Mouse (Mus musculus) G1E (cell line): ENCODE results near the gene Gcnt7. TPM values are rescaled to one million over a fixed set of nuclear protein-coding genes. Genes with fewer than 3 reads are reported as not detected.

Source experiments
- ATAC-seq: 2 replicates; pipeline ENCODE4 v1.8.0; 2016; ENCODE audit warnings: mild to moderate bottlenecking; ENCODE audit not compliant: insufficient number of reproducible peaks, poor library complexity, low FRiP score, severe bottlenecking; ENCODE audit errors: extremely low read depth
- DNase-seq: peaks from one replicate; pipeline ENCODE4 v3.0.0; 2012; ENCODE audit warnings: low spot score
- H3K27me3 ChIP-seq: 2 replicates; pipeline ENCODE4 v1.6.1; 2012; ENCODE audit warnings: mild to moderate bottlenecking, low read length, inconsistent platforms; ENCODE audit not compliant: insufficient read depth
- H3K36me3 ChIP-seq: replicated peaks from 2 replicates; pipeline ENCODE3; 2012; ENCODE audit warnings: mild to moderate bottlenecking, inconsistent platforms
- H3K4me1 ChIP-seq: 2 replicates; pipeline ENCODE4 v1.6.1; 2012; ENCODE audit warnings: low read depth, low read length, inconsistent platforms, mixed read lengths; ENCODE audit not compliant: insufficient read depth
- H3K4me3 ChIP-seq: 2 replicates; pipeline ENCODE4 v1.5.1; 2012; ENCODE audit warnings: low read depth, mild to moderate bottlenecking, inconsistent platforms, low read length, moderate library complexity, mixed read lengths
- H3K9me3 ChIP-seq: replicated peaks from 2 replicates; pipeline ENCODE4 v1.6.1; 2012; ENCODE audit warnings: inconsistent platforms
- CTCF ChIP-seq: IDR thresholded peaks from 2 replicates; pipeline ENCODE4 v1.5.1; 2012; ENCODE audit warnings: low read depth, low read length, inconsistent platforms, mixed read lengths
- GATA1 ChIP-seq: IDR thresholded peaks from 2 replicates; pipeline ENCODE4 v1.6.1; 2012; ENCODE audit warnings: borderline replicate concordance, low read length, inconsistent platforms, mixed read lengths
- GATA2 ChIP-seq: IDR thresholded peaks from 2 replicates; pipeline ENCODE4 v1.6.1; 2012; ENCODE audit warnings: low read depth, low read length, inconsistent platforms, borderline replicate concordance
- POLR2AphosphoS5 ChIP-seq: IDR thresholded peaks from 2 replicates; pipeline ENCODE4 v1.6.1; 2012; ENCODE audit warnings: low read depth, low read length, inconsistent platforms; ENCODE audit not compliant: insufficient replicate concordance
- TAL1 ChIP-seq: conservative IDR thresholded peaks from 2 replicates; pipeline ENCODE4 v1.6.1; 2012; ENCODE audit warnings: low read depth, low read length, inconsistent platforms, mixed read lengths
- polyA plus RNA-seq: library from polyadenylated mRNA; stranded (reverse); fragments of >175 nt; gene quantifications from 2 replicates; pipeline ENCODE4 v1.2.3, GENCODE M21; 2012
- total RNA-seq, 2 experiments: library from RNA; stranded (forward) in 1 of 2; stranded (reverse) in 1 of 2; fragments of 200-1000 nt in 1 of 2; fragments of >200 nt in 1 of 2; fragmentation: Nextera tagmentation in 1 of 2; gene quantifications; 2 replicates each; pipeline ENCODE4 v1.2.3; 2014 to 2017

Gcnt7 gene
- total and polyA plus RNA-seq, 3 experiments: 0.22 TPM; not detected in 2

GRCm38 (mm10) chr2:172467206-172467605 lies 8.8 kb upstream of the Gcnt7 start:
- ATAC-seq: no peak
- TF ChIP-seq GATA2 (no peak), POLR2AphosphoS5 (no peak), GATA1 (no peak), TAL1 (no peak), CTCF (no peak)
- DNase-seq: no peak
- Histone ChIP-seq H3K27me3 (no peaks in the 10 kb centered on the region), H3K9me3 (no peaks in the 10 kb centered on the region), H3K4me3 (no peak overlapping the region), H3K36me3 (peaks cover 89% of the 10 kb centered on the region), H3K4me1 (no peaks in the 10 kb centered on the region)

GRCm38 (mm10) chr2:172466427-172467132 lies 8.2 kb upstream of the Gcnt7 start:
- H3K9me3 ChIP-seq: no peaks in the 10 kb centered on the region
- no peaks in the 10 kb centered on the region for H3K27me3 ChIP-seq
- ATAC-seq (no peak), DNase-seq (no peak)
- peaks cover 90% of the 10 kb centered on the region for H3K36me3 ChIP-seq
- TF ChIP-seq GATA2: no peak
- no peak overlapping the region for H3K4me3 ChIP-seq
- no peaks in the 10 kb centered on the region for H3K4me1 ChIP-seq

GRCm38 (mm10) chr2:172462813-172463212 lies 4.4 kb upstream of the Gcnt7 start:
- no peak overlapping the region for H3K4me3 ChIP-seq
- H3K9me3 ChIP-seq: no peaks in the 10 kb centered on the region
- no peaks in the 10 kb centered on the region for H3K4me1 ChIP-seq
- DNase-seq: no peak
- H3K36me3 ChIP-seq: peaks cover 93% of the 10 kb centered on the region
- ATAC-seq: no peak
- TF ChIP-seq TAL1 (no peak), GATA1 (no peak), POLR2AphosphoS5 (no peak), CTCF (no peak), GATA2 (no peak)
- no peaks in the 10 kb centered on the region for H3K27me3 ChIP-seq

GRCm38 (mm10) chr2:172460647-172461046 lies 2.3 kb upstream of the Gcnt7 start:
- ATAC-seq (no peak), DNase-seq (no peak)
- peaks cover 93% of the 10 kb centered on the region for H3K36me3 ChIP-seq
- H3K9me3 ChIP-seq: no peaks in the 10 kb centered on the region
- H3K4me3 ChIP-seq: no peak overlapping the region
- H3K4me1 ChIP-seq: no peaks in the 10 kb centered on the region
- H3K27me3 ChIP-seq: no peaks in the 10 kb centered on the region
- TF ChIP-seq GATA1: no peak
- TF ChIP-seq TAL1: no peak
- no peak for TF ChIP-seq POLR2AphosphoS5
- no peak for TF ChIP-seq GATA2
- no peak for TF ChIP-seq CTCF

- Histone ChIP-seq H3K36me3 (peaks cover 99% of the 10 kb centered on the region), H3K27me3 (no peaks in the 10 kb centered on the region), H3K4me3 (no peak overlapping the region), H3K4me1 (no peaks in the 10 kb centered on the region), H3K9me3 (no peaks in the 10 kb centered on the region)
- TF ChIP-seq POLR2AphosphoS5 (no peak), CTCF (no peak), GATA1 (no peak), TAL1 (no peak), GATA2 (no peak)
- DNase-seq (no peak), ATAC-seq (no peak)
Observed at GRCm38 (mm10) chr2:172452458-172452857, 5.9 kb downstream of the Gcnt7 start.

- Histone ChIP-seq H3K27me3 (no peaks in the 10 kb centered on the region), H3K4me1 (no peaks in the 10 kb centered on the region), H3K4me3 (no peak overlapping the region), H3K36me3 (peaks cover 99% of the 10 kb centered on the region), H3K9me3 (no peaks in the 10 kb centered on the region)
- DNase-seq (no peak), ATAC-seq (no peak)
- TF ChIP-seq POLR2AphosphoS5 (no peak), GATA2 (no peak), GATA1 (no peak), TAL1 (no peak), CTCF (no peak)
Observed at GRCm38 (mm10) chr2:172452031-172452430, 6.4 kb downstream of the Gcnt7 start.

GRCm38 (mm10) chr2:172450640-172451039 lies 7.8 kb downstream of the Gcnt7 start:
- no peak for DNase-seq
- Histone ChIP-seq H3K27me3 (no peaks in the 10 kb centered on the region), H3K4me1 (no peaks in the 10 kb centered on the region), H3K36me3 (peaks cover 99% of the 10 kb centered on the region), H3K9me3 (no peaks in the 10 kb centered on the region), H3K4me3 (no peak overlapping the region)
- no peak for TF ChIP-seq CTCF
- no peak for TF ChIP-seq POLR2AphosphoS5
- TF ChIP-seq GATA1: no peak
- TF ChIP-seq GATA2: no peak
- no peak for TF ChIP-seq TAL1
- no peak for ATAC-seq
